Mouse (Mus musculus) spleen, adult 12 weeks (tissue): ENCODE data around the gene Crim1.
A peak's percentile ranks its signal among the peaks of the same experiment; 100 is the strongest.

ENCODE experiments used
- DNase-seq: peaks from one replicate; pipeline ENCODE4 v3.0.0; 2022; ENCODE audit warnings: low spot score

The Crim1 gene

DNA sequence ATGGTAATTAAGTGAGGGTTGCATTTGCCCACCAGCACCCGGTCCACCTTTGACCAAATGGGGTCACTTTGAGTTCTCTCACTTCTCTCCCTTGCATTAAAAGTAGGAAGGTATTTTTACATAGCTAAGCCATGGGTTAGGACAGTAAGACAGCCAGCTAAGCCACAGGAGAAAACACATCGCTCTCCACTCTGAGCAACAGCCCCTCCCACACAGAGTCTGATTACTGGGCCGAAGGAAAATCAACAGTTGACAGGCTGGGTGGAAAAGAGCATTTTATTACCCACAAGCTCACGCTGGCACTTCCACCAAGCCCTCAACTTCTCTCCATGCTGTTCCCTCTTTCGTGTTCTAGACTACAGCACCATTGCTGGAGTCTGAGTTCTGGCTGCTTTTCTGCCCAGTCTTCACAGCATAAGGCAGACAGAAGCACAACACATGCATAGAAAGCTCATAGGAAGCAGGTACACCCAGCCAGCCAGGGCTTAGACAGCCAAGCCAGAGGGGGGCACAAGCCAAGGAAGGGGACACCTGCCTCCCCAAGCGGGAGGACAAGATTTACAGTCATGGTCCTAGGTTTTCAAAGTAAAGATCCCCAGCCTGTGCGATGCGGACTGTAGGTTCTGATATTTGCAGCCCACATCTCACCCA lies 179.2 kb downstream of the Crim1 start:
- no peak for DNase-seq

DNA sequence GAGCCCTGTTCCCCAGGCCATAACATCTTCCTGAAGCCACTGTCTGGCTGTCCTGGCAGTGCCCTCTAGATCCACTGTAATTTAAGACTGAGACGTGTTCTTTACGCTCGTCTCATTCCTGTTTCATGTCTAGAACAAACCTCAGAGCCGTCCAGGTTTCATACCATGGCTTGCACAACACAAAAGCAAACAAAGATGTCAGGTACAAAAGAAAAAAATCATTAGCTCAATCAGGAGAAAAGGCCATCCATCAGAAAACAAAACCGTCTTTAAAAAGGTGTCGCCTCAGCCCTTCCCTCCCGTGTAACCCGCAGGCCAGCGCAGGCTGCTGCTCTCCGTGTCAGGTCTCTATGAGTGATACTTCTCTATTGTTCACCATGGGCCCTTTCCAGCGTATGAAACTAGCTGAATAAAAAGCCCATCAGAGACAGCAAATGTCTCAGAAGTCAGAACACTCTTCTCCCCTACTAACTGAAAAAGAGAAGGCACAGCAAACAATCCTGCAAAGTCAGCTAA lies 179.7 kb downstream of the Crim1 start:
- no peak for DNase-seq

- no peak for DNase-seq
Measured at GRCm38 (mm10) chr17:78382321-78382720, 182.3 kb downstream of the Crim1 start.

GRCm38 (mm10) chr17:78387665-78388064 lies 187.6 kb downstream of the Crim1 start:
- DNase-seq = no peak

DNA sequence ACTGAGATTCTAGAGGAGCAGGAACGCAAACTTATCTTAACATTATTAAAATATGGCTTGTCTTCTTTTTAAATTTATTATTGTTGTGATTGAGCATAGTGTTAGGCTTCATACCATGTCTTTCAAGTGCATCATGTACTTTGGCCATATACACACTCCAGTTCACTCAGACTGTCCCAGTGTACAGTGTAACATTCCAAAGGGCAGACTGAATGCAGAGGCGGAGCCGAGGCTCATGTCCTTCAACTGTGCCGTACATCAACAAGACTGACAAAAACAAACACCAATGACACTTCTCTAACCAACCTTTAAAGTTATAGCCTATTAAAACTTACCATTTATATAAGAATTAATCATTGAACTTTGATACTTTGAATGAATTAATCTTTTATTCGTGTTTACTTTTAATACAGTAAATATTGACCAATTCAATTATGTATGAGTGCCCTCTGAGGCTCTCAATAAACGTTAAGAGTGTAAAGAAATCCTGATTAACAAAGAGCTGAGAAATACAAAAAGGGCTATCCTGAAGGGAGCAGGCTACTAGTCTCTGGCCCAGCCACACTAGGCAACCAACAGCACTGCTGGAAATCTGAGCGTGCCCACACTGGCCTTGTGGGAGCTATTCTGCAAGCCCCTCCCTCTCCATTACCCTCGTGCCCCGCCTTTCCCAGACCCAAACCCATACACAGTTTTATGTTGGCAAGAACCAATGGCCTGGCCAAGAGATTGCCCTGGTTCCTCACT lies 188.2 kb downstream of the Crim1 start:
- no peak for DNase-seq

DNA sequence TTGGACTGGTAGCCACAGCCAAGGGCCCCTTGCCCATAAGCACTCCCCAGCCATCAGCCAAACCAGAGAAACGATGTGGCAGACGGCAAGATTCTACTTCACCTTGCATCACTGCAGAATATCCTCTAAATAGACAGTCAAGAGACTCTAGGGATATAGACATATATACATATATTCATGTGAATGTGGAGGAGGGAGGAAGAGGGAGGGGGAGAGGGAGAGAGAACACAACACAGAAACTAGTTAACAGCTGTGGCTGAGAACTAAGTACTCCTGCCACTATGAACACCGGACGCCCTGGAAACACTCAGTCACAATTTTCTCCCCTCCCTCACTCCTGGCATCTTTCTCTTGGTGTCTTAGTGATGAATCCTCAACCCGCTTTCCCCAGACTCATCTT lies 189.5 kb downstream of the Crim1 start:
- no peak for DNase-seq

DNA sequence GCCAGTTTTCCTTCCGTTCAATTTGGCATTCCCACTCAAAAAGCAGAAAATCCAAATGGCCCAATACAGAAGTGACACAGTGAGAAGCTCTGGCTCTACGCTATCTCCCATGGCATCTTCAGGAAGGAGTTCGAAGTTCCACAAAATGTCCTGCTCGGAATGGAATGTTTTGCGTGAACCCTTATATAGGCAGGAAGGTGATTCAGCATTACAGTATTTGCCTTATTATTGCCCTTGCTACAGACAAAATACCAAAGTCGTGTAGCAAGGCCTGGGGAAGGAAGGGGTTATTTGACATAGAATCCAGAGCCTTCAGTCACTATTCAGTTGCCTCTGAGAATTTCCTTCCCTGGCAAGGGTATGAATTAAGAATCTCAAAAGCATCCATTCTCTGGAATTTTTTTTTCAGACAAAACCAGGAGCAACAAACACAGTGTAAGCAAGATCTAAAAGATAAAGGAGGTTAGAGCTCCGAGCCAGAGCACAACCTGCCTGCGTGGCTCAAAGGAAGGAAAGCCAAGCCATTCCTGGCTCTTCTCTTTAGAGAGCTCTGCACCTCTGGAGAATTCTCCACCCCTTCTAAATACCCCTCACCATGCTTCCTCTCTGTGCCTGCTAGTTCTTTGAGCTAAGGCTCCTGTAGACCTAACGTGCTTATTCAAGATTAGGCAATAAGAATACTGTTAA lies 192.5 kb downstream of the Crim1 start:
- no peak for DNase-seq

GRCm38 (mm10) chr17:78400130-78400840 lies 200.2 kb downstream of the Crim1 start:
- no peak for DNase-seq

DNA sequence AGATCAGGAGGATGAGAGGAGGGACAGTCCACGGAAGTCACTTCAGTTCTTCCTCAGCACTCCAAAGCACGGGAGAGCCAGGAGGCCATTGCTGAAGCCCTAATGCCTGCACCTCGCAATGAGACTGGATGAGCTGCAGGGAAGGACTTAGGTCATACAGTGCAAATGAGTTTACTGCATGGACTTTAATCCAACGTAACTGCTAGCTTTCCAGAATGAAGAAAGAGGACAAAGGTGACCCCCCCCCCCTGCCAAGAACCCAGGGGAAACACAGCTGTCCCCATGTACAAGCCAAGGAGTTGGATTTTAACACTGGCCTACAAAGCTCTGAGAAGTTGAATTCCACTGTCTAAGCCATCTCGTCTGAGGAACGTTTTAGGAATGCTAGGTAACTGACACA lies 201.3 kb downstream of the Crim1 start:
- no peak for DNase-seq

DNA sequence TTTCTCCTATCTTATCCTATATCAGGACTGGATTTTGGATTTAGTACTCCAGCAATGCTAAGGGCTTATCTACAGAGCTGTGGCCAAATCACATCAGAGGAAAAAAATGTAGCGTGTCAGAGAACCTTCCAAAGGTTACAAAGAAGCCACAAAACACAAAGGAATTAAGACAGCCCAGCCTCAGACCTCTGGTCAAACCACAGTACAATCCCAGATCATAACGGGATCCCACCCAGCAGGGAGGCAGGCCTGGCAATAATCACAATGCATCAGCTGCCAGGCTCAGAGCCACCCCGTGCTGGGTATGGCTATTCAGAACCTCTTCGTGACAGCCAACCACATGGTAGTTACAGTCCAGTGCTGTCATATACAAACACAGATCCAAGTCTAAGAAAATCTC lies 201.7 kb downstream of the Crim1 start:
- no peak for DNase-seq

GRCm38 (mm10) chr17:78402174-78402573 lies 202.1 kb downstream of the Crim1 start:
- DNase-seq = no peak

GRCm38 (mm10) chr17:78403229-78403628 lies 203.2 kb downstream of the Crim1 start:
- no peak for DNase-seq

DNA sequence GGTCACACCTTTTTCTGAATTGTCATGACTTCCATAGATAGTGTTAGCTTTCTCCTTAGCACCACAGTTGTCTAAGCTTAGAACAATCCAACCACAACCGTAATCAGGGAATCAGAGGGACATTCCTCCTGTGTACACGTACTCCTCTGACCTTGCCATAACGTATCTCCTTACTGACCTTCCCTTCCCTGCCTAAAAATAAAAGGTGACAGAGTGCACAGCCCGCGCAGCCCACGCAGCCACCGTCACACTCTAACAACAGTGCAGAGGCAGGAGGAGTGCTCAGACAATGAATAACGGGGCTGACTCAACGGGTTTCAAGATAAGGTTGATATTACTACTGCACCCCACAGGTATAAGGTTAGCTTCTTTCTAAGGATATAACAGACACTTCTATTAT lies 203.8 kb downstream of the Crim1 start:
- DNase-seq = no peak

GRCm38 (mm10) chr17:78405336-78405735 lies 205.3 kb downstream of the Crim1 start:
- DNase-seq = no peak

DNA sequence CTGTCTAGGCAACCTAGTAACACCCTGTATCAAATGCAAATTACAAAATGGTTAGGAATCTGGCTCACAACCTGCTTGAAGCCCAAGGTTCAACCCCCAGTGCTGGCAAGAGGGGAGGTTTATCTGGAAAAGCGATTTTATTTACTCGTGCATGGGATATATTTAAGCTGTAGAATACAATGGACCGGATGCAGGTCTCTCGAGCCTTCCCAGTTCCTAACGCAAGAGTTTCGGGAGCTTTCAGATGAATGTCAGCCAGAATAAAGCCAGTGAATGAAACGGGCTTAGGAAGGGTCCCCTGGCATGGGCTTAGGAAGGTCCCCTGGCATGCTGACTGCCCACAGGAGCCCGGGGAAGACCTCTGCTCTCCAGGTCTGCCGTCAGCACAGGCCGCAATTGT lies 206.8 kb downstream of the Crim1 start:
- DNase-seq = no peak

DNA sequence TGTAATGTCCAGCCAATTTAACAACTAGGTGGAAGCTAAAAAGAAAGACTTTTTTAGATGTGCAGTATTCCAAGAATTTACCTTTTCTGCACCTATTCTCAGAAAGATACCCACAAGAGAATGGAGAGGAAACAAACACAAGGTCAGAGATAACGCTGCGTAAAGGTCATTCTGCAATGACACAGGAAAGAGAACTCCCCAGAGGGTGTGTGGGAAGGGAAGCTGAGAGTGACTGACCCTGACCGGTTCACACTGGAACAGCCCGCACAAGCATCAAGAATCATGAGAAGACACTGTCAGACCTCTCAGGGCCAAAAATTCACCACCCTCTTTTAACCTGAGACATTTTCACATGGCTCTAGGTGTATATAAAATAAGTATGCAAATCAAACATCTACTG lies 207.5 kb downstream of the Crim1 start:
- no peak for DNase-seq

GRCm38 (mm10) chr17:78408386-78408785 lies 208.3 kb downstream of the Crim1 start:
- no peak for DNase-seq

- no peak for DNase-seq
Measured at GRCm38 (mm10) chr17:78409900-78410299, 209.9 kb downstream of the Crim1 start.

DNA sequence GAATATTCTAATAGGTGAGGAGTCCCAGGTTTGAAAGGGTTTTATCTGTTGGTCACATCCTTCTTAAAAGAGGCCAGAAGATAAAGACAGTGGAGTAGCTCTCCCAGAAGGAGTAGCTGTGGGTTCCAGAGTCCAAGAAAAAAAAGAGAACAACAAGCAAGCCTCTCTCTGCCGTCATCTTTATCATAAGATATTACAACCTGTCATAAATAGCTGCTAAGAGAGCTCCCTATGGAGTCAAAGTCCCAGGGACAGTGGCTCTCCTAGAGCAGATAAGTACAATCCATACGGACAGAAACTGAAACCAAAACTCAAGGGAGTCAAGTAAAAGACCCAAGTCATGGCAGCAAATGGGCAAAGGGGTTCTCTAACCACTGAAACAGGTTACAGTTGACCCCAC lies 215.2 kb downstream of the Crim1 start:
- DNase-seq = no peak

- peak; percentile 87 for DNase-seq
Measured at GRCm38 (mm10) chr17:78417381-78418281, 217.6 kb downstream of the Crim1 start, which contains the start of gene Fez2. TSS of gene Fez2 (minus strand) at chr17:78418152.

GRCm38 (mm10) chr17:78419216-78419615 lies 219.2 kb downstream of the Crim1 start:
- no peak for DNase-seq
